Mouse (Mus musculus) adrenal gland, adult 8-10 months (tissue): ENCODE measurements around the gene Gm14391. TPM values are rescaled to one million over a fixed set of nuclear protein-coding genes. Genes with fewer than 3 reads are reported as not detected.
"Not testable (repeated sequence)": the region's sequence is repeated elsewhere in the genome, so short reads cannot be mapped to it uniquely, and the experiment has no call there.

ENCODE experiments used
- DNase-seq: peaks from one replicate; pipeline ENCODE4 v3.0.0; 2022
- total RNA-seq, 4 experiments: library from RNA; stranded (reverse); gene quantifications; 2 replicates each; pipeline ENCODE4 v1.2.4; 2022

Gene Gm14391
- 10 to 100 TPM; 55.0 to 80.9 (median 71.4) TPM for total RNA-seq

DNA sequence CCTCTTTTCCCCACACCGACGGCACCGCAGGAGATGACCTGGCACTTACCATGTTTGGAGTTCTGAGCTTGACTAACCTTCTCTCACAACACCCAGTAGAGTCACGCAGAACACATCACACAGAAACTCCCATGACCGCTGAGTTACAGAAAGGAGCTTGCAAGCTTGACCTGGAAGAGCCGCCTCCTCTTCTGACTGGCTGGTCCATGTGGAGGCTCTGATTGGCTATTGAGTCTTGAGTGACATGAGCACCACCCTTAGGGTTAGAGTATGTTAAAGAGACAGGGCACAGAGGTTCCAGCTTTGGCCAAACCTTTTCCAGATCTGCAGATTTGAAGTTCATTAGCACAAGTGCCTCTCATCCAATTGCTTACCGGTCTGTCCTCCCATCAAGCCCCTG lies at the start of gene Gm14391:
TSS of gene Gm14391 (minus strand) at position 186 of the 400 bp plus-strand sequence.
- not testable (repeated sequence) for DNase-seq

DNA sequence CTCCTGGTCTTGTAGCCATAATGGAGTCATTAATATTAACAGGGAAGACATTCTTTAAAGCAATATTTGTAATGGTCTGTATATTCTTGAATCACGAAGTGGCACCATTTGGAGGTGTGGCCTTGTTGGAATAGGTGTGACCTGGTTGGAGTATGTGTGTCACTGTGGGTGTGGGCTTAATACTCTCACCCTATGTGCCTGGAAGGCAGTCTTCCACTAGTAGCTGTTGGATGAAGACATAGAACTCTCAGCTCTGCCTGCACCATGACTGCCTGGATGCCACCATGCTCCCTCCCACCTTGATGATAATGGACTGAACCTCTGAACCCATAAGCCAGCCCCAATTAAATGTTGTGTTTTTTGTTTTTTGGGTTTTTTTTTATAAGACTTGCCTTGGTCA lies 27.7 kb downstream of the Gm14391 start:
- DNase-seq, result not testable (repeated sequence)

GRCm38 (mm10) chr2:175176312-175176711 lies 30.4 kb downstream of the Gm14391 start:
- no peak for DNase-seq

- not testable (repeated sequence) for DNase-seq
These were observed 31.1 kb downstream of the Gm14391 start, which contains the start of gene Gm14443 for GRCm38 (mm10) chr2:175175401-175176180. TSS of gene Gm14443 (minus strand) at chr2:175175871.

DNA sequence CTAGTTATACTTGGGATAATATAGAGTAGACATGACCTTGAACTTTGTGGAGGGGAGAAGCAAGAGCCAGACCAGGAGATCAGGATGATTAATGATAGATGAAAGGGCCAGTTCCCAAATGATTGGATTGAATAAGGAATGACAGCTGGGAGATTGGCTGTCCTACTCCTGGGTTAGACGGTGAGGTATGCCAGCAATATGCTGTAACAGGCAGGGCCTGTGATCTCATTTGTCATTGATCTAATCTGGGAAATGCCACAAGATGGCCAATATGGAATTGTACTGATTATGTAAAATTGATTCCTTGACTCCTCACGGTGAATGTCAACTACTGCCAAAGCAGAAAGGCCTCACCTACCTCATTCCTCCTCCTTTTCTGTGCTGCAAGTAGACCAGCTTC lies 32.7 kb downstream of the Gm14391 start:
- not testable (repeated sequence) for DNase-seq

GRCm38 (mm10) chr2:175172906-175173595 lies 33.7 kb downstream of the Gm14391 start:
- DNase-seq, result not testable (repeated sequence)

GRCm38 (mm10) chr2:175172123-175172522 lies 34.6 kb downstream of the Gm14391 start:
- DNase-seq, result no peak

DNA sequence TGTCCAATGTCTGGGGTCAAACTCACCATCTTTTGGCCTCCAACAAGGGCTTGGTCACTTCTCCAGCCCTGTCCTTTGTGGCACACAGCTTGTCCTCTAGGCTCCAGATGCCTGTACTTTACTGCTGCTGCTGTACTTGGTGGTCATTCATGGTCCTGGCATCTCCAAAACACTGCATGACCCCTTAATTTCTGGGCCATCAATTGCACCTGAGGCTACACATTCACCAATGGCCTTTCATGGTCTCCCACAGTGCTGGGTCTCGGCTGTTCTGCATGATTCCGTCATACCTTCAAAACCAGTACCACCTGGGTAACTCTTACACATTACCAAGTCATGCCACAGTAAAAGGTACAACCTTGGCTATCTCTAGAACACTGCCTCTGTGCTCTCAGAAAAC lies 39.8 kb downstream of the Gm14391 start:
- DNase-seq, result not testable (repeated sequence)

GRCm38 (mm10) chr2:175165110-175165509 lies 41.6 kb downstream of the Gm14391 start:
- DNase-seq, result not testable (repeated sequence)

DNA sequence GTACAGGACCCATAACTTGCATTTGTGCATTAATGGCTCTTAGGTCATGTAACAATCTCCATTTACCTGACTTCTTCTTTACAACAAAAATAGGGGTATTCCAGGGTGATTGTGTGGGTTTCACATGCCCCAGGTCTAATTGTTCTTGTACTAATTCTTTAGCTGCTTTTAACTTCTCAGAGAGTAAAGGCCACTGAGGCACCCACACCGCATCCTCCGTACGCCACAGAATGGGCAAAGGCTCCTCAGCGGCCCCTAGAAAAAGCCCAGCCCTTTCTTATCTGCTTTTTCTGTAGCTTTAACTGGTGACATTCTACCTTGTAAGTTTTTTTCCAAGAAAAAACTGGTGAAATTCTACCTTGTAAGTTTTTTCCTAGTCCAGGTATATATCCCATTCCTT lies 45.3 kb downstream of the Gm14391 start:
- DNase-seq, result not testable (repeated sequence)

- DNase-seq, result no peak
These were observed 48.1 kb downstream of the Gm14391 start for GRCm38 (mm10) chr2:175158642-175159041.

DNA sequence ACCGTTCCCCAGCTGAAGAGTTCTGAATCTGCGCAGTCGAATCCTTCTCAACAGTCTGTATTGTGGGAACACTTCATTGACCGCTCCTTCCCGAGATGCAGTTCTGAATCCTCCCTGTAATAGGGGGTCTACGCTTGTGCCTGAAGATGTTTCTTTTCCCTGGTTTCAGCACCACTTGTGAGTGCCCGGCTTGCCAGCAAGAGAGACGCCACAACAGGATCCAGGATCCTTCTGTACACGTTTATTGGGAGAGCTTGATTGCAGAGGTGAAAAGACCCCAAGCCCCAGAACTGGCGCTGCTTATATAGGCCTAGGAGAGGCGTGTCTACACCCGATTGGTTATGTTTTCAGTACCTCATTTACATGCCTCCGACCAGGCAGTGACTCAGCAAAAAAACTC lies 50.0 kb downstream of the Gm14391 start:
- DNase-seq, result no peak

- DNase-seq, result not testable (repeated sequence)
These were observed 64.8 kb downstream of the Gm14391 start, which contains the start of gene Gm14399 for GRCm38 (mm10) chr2:175141993-175142295. TSS of gene Gm14399 (minus strand) at chr2:175142012.

- DNase-seq, result peak; percentile 38
These were observed 65.4 kb downstream of the Gm14391 start for GRCm38 (mm10) chr2:175141118-175141992.

Other genes with a start within 250 kb of the Gm14391 start
- 1 to 10 TPM in 2 of 4 experiments, under 1 TPM in 2; 0.45 to 3.9 (median 1.0) TPM for gene Gm14444, start 196.7 kb downstream of the Gm14391 start, total RNA-seq
- 1 to 10 TPM in 3 of 4 experiments, under 1 TPM in 1; 0.66 to 1.5 (median 1.4) TPM for gene Gm14393, start 139.1 kb downstream of the Gm14391 start, total RNA-seq
- 10 to 100 TPM; 14.5 to 23.9 (median 18.1) TPM for gene Gm14399, start 64.9 kb downstream of the Gm14391 start, total RNA-seq
- gene Gm14443, start 31.0 kb downstream of the Gm14391 start, total RNA-seq, result 1 to 10 TPM; 2.1 to 6.4 (median 4.4) TPM
- gene Gm14440, start 68.2 kb upstream of the Gm14391 start, total RNA-seq, result 10 to 100 TPM in 1 of 4 experiments, 1 to 10 TPM in 2, not detected in 1; 2.0 to 15.2 (median 6.8) TPM
- 10 to 100 TPM; 38.3 to 47.3 (median 45.0) TPM for gene Gm4631, start 131.3 kb upstream of the Gm14391 start, total RNA-seq
- 10 to 100 TPM in 2 of 4 experiments, 1 to 10 TPM in 2; 7.2 to 13.7 (median 10.9) TPM for gene Zfp968, start 165.5 kb upstream of the Gm14391 start, total RNA-seq
- 10 to 100 TPM in 1 of 4 experiments, 1 to 10 TPM in 3; 6.9 to 15.8 (median 8.9) TPM for gene Gm4724, start 228.9 kb upstream of the Gm14391 start, total RNA-seq